Mouse (Mus musculus) frontal cortex, adult 2 months (tissue): Measurements from ENCODE around the gene Rogdi. TPM values are rescaled to one million over a fixed set of nuclear protein-coding genes. Genes with fewer than 3 reads are reported as not detected.
A peak's percentile ranks its signal among the peaks of the same experiment; 100 is the strongest.

Source experiments
- DNase-seq, 2 experiments: peaks; one replicate each; pipeline ENCODE4 v3.0.0; 2022; ENCODE audit warnings: low spot score in 1 of 2; ENCODE audit errors: extremely low spot score in 1 of 2
- polyA plus RNA-seq: library from polyadenylated mRNA; depleted of rRNA; stranded (reverse); fragments of >200 nt; gene quantifications from 2 replicates; pipeline ENCODE4 v1.2.3, GENCODE M21; 2012

Gene Rogdi
- polyA plus RNA-seq, 1 experiment, result 348 TPM

DNA sequence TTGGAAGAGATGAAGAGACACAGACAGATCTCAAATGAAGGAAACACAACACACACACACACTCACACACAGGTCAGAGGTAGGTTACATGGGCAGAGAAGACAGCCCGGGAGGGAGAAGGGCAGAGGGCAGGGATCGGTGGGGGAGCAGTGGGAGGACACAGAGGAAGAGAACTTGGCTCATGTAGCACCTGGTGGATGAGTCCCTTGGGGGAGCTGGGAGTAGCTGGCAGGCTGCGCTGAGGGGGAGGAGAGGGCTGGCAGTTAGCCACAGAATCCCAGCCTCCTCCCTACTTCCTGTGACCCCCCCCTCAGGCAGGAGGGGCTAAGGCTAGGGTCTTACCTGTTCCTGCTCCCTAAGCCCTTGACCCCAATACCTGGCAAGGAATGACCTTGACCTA lies 15.8 kb downstream of the Rogdi start, which contains the start of gene Sept12:
TSS of gene Sept12 (minus strand) at position 300 of the 400 bp plus-strand sequence.
- DNase-seq, result no peak

GRCm38 (mm10) chr16:4993276-4993675 lies 20.1 kb downstream of the Rogdi start:
- DNase-seq, result no peak

DNA sequence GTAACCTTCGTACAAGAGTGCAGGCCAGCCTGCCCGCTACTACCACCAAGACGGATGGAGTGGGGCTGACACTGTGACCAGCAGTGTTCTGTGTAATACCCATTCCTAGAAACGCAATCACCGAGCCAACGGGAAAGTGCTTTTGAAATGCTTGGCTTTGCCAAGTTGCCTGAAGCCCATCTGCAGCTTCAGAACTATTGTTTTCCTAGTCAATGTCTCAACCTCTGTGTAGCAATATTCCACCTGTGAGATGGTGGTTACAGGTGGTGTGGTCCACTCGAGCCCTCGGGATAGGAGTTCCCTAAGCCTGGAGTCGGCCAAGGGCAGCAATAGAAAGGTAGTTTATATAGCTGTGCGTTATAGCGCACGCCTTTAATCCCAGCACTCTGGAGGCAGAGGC lies 28.6 kb downstream of the Rogdi start:
- no peak for DNase-seq

DNA sequence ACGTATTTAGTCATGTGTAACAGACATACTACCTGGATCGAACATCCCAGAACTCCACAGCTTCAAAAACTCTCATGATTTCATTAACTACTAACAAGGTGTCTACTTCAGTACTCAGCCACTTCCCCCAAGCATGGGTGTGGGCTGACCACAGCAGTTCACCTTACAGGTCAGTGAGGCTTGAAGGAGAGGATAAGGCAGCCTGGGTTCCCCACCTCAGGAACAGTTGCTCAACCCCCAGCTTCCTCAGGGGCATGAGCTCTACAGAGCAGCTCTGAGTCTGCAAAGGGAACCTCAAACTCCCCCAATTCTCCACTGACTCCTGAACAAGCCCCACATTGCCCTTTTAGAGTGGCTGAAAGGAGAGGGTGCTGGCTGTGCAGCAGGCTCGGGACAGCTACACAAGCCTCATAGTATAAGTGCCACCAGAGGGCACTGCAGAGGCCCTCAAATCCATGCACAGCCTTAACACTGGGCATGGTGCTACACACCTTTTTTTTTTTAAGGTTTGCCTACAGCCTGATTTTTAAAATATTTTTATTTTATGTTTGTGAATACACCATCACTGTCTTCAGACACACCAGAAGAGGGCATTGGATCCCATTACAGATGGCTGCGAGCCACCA lies 33.5 kb downstream of the Rogdi start:
- DNase-seq, result no peak

- DNase-seq, result peak in 1 of 2 experiments; percentile 72
These were observed 34.9 kb downstream of the Rogdi start for GRCm38 (mm10) chr16:4978275-4979051.

GRCm38 (mm10) chr16:4976180-4976579 lies 37.2 kb downstream of the Rogdi start:
- peak in 1 of 2 experiments; percentile 41 for DNase-seq

DNA sequence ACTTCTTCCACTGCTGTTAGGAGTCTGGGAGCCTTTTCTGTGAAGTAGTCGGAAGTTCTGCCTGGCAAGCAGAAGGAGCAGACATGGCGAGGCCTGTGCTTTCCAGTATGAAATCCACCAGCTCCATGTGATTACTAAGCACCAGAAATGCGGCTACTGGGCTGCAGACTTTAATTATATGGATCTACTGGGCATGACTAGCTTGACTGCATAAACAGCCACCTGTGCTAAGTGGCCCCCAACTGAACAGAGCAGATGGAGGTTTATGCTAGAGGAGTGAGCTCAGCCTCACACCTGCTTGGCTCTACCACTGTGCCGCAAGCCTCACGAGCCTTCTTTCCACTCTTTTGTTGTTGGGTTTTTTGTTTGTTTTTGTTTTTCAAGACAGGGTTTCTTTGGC lies 38.8 kb downstream of the Rogdi start:
- DNase-seq, result no peak

GRCm38 (mm10) chr16:4971626-4972025 lies 41.7 kb downstream of the Rogdi start:
- DNase-seq, result no peak

DNA sequence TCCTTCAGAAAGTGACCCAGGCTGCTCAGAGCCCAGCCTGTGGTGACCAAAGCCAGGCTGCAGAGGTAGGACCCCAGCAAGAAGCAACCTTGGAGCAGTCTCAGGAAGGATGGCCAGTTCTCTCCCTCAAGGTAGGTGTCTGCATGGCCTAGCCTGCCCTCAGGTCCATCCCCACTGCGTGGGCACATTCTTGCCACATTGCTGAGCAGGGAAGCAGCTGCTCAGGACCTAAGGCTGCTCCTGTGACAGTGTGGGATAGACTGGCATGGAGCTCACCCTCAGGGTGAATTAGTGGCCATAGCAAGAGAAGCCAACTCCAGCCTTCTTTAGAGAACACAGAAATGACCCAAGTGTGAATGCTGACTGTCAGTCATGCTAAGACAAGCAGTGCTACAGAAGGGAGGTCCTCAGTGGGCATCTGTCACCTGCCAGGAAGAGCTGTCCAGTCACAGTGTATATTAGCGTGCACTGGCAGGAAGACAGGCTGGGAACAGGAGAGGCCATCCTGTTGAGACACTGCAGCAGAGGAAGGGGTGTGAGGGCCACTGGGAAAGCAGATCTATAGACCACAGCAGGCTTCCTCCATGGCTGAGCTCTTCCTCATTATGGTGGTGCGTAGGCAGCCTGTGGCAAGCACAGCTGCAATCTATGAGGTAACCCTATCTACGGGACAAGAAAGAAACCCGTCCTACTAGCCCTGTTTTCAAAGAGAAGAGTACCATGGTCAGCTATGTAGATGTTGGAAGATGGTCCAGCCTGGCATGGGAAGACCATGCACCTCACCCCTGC lies 44.1 kb downstream of the Rogdi start:
- DNase-seq, result no peak

DNA sequence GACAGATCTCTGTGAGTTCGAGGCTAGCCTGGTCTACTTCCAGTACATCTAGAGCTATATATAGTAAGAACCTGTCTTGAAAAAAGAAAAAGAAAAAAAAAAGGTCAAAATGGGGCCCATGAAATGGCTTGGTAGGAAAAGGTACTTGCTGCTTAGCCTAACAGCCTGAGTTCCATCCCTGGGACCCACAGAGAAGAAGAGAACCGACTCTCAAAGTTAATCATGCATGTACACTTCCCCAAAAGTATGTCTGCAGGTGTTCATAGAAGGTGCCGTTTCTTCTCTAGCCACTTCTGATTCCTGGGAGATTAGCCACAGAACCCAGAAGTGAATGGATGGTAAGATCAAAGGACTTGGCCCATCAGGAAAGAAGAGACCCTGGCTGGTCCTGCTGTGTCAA lies 44.9 kb downstream of the Rogdi start:
- no peak for DNase-seq

- no peak for DNase-seq
These were observed 47.8 kb downstream of the Rogdi start for GRCm38 (mm10) chr16:4965392-4966129.

- no peak for DNase-seq
These were observed 48.5 kb downstream of the Rogdi start for GRCm38 (mm10) chr16:4964731-4965391.

DNA sequence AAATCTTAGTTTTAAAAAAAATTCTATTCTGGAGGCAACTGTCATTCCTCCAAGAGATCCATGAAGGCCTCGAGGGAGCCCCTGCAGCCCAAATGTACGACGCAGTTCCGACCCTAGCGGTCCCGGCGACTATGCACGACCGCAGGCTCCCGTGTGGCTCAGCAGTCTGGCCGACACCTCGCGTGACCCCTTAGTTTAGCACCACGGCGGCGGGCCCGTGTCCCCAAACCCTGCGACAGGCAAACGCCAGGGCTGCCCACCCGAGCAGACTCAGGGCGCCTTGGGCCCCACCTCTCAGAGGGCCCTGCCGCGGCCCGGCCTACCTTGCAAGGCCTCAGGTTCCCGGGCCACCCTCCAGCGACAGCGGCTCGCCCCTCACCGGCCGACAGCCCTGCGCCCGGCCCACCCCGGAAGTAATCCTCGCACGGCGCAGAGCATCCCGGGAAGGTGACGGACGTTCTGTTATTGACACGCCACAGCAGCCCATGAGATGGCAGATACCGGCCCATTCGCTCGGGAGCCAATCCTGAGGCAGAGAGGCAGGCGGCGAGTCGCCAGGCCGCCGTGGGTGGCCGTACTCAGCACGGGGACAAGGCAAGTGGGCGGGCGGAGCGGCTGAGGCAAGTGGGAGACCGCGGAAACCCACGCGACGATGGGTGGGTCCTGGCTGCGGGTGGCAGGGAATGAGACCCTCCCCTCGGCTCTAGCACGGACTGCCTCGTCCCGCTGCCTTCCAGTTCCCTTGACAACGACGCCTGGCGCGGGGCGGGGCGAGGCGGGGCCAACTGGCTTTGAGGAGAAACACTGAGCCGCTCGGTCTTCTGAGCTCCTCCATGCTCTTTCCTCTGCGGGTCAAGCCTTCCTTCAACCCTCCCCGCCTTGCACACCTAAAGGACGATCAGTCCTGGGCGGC lies 49.3 kb downstream of the Rogdi start, which contains the start of gene Anks3:
TSS of gene Anks3 (minus strand) at position 409 of the 913 bp plus-strand sequence.
- peak; percentile 99 for DNase-seq

- DNase-seq, result no peak
These were observed 50.0 kb downstream of the Rogdi start for GRCm38 (mm10) chr16:4963346-4963745.

DNA sequence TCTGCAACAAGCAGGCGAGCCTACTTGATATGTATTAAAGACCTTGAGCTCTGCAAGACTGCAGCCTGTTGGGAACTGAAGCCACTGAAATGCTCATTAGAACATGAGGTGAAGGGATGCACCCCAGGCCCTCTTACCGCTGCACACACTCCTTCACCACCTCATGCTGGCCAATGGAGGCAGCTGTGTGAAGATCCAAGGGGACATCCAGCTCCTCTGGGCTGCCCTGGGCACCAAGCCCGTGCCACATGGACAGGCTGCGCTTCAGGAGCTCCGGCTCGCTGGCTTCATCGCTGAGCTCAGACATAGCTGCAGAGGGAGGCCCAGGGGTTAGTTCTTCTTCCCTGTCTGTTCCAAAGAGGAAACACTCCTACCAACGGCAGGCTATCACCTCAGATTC lies 53.1 kb downstream of the Rogdi start:
- no peak for DNase-seq
